Mouse (Mus musculus) liver, postnatal 0 days (tissue): ENCODE results near the gene Camta1. TPM values are rescaled to one million over a fixed set of nuclear protein-coding genes. Genes with fewer than 3 reads are reported as not detected.

Experiments used
- ATAC-seq: fragments of 200-750 bp; cut with Nextera tagmentation; 2 replicates; pipeline ENCODE4 v1.8.0; 2017; ENCODE audit warnings: mild to moderate bottlenecking, moderate library complexity
- DNase-seq: peaks from one replicate; pipeline ENCODE4 v3.0.0-alpha.2; 2016
- H3K27ac ChIP-seq: fragments of 300-500 bp; sonication (generic); 2 replicates; pipeline ENCODE4 v1.5.1; 2014; ENCODE audit warnings: antibody characterized with exemption, moderate library complexity, mild to moderate bottlenecking, low read depth
- H3K27me3 ChIP-seq: fragments of 300-500 bp; sonication (generic); 2 replicates; pipeline ENCODE4 v1.6.1; 2014; ENCODE audit warnings: low read length, control low read depth, mixed read lengths; ENCODE audit not compliant: insufficient read depth
- H3K36me3 ChIP-seq: fragments of 300-500 bp; sonication (generic); replicated peaks from 2 replicates; pipeline ENCODE4 v1.6.1; 2014; ENCODE audit warnings: mild to moderate bottlenecking, control low read depth, low read length, moderate library complexity, mixed read lengths; ENCODE audit not compliant: insufficient read depth
- H3K4me1 ChIP-seq: fragments of 300-500 bp; sonication (generic); 2 replicates; pipeline ENCODE4 v1.6.1; 2014; ENCODE audit warnings: antibody characterized with exemption, mild to moderate bottlenecking, control low read depth; ENCODE audit not compliant: insufficient read depth
- H3K4me2 ChIP-seq: fragments of 300-500 bp; sonication (generic); 2 replicates; pipeline ENCODE4 v1.6.1; 2014; ENCODE audit warnings: low read depth, mild to moderate bottlenecking, low read length, moderate library complexity, mixed read lengths
- H3K4me3 ChIP-seq: fragments of 300-500 bp; sonication (generic); 2 replicates; pipeline ENCODE4 v1.5.1; 2014; ENCODE audit warnings: low read depth, low read length
- H3K9ac ChIP-seq: fragments of 300-500 bp; sonication (generic); replicated peaks from 2 replicates; pipeline ENCODE4 v1.6.1; 2014; ENCODE audit warnings: mild to moderate bottlenecking, moderate library complexity
- H3K9me3 ChIP-seq: fragments of 300-500 bp; sonication (generic); 2 replicates; pipeline ENCODE4 v1.6.1; 2016; ENCODE audit warnings: mild to moderate bottlenecking, control low read depth, low read length, mixed read lengths
- CTCF ChIP-seq: sonication (generic); IDR thresholded peaks from 2 replicates; pipeline ENCODE4 v1.5.1; 2016; ENCODE audit warnings: antibody characterized with exemption, low read depth
- EP300 ChIP-seq: IDR thresholded peaks from 2 replicates; pipeline ENCODE4 v1.6.1; 2016; ENCODE audit warnings: antibody characterized with exemption, low read depth, mild to moderate bottlenecking
- WGBS: fragments of 180-500 bp; shearing (Covaris S2); extraction: QIAGEN DNeasy Blood & Tissue Kit; methylation state at CpG from one replicate; pipeline ENCODE4 v1.1.7; 2014; ENCODE audit not compliant: insufficient replicate concordance; 5-methylcytosine and 5-hydroxymethylcytosine counted together
- polyA plus RNA-seq: library from polyadenylated mRNA; unstranded; fragments of >200 nt; fragmentation: Nextera tagmentation; extraction: Ambion mirVana; gene quantifications from 2 replicates; pipeline ENCODE4 v1.2.1, GENCODE M21; 2015

Gene Camta1
- polyA plus RNA-seq, 1 experiment from 2014 or later: 48.3 TPM

DNA sequence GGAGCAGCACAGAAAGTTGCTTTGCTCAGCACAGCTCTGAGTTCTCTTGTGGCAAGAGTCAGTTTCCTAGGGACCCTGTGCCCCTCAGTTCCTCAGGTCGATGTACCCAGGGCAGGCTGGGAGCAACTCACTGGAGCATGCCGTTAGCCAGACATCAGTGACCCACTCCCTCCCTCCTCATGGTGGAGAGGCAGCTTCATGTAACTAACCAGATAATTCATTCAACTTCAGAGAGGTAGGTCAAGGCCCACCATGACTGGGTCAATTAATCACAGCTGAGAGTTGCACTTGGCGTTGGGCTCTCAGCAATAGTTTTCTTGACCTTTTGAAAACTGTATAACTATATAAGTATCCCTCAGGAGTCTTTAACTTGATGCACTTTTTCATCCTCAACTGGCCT is 624.2 kb downstream of the Camta1 start:
- Histone ChIP-seq H3K9ac (no peak overlapping the region), H3K4me3 (no peak overlapping the region), H3K36me3 (no peaks in the 10 kb centered on the region), H3K4me1 (no peaks in the 10 kb centered on the region), H3K4me2 (no peak overlapping the region), H3K27me3 (no peaks in the 10 kb centered on the region), H3K9me3 (0 out of 2 replicates have a peak, but pooled peaks cover 6% of the 10 kb centered on the region), H3K27ac (no peak overlapping the region)
- ATAC-seq (no peak), DNase-seq (no peak)
- no peak for TF ChIP-seq EP300
- TF ChIP-seq CTCF: no peak
- 67% methylated on average over 3 of the region's 3 CpGs for WGBS

DNA sequence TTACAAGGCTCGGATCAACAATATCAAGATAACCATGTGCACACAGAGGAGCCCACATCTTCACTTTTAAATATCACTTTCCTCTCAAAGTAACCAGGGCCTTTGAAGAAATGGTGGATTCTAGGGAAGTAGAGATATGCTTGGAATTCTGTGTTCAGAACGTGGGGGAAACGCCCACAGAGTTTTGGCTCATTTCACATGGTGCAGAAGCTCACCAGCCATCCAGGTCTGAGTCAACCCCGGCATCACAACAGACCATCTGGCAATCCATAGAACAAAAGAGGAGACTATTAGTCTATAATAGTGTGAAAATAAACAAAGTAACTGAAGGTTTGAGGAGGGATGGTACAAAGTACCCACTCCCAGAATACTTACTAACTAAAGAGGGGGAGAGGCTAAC is 626.7 kb downstream of the Camta1 start:
- TF ChIP-seq CTCF (no peak), EP300 (no peak)
- no peak overlapping the region for H3K27ac ChIP-seq
- ATAC-seq (no peak), DNase-seq (no peak)
- H3K9me3 ChIP-seq: 0 out of 2 replicates have a peak, but pooled peaks cover 3% of the 10 kb centered on the region
- no peak overlapping the region for H3K4me2 ChIP-seq
- H3K9ac ChIP-seq: no peak overlapping the region
- no peaks in the 10 kb centered on the region for H3K36me3 ChIP-seq
- no peaks in the 10 kb centered on the region for H3K27me3 ChIP-seq
- no peak overlapping the region for H3K4me3 ChIP-seq
- 63% methylated on average over 4 of the region's 4 CpGs for WGBS
- no peaks in the 10 kb centered on the region for H3K4me1 ChIP-seq

DNA sequence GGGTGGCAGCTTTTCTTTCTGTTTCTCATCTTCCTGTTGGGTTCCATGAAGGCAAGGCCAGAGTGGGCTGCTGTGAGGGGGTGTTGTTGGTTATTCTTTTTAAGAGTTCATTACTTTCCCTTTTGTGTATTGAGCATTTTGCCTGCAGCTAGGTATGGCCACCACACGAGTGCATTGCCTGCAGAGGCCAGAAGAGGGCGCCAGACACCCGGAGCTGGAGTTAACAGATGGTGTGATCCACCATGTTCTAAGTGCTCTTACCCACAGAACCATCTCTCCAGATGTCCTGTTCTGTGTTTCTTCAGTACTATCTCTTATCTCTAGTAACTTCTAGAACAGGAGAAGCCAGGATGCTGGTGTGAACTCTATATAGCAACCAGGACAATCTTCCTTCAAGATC is 629.6 kb downstream of the Camta1 start:
- Histone ChIP-seq H3K36me3 (no peaks in the 10 kb centered on the region), H3K9me3 (no peaks in the 10 kb centered on the region), H3K4me3 (no peak overlapping the region), H3K27me3 (no peaks in the 10 kb centered on the region), H3K4me1 (no peaks in the 10 kb centered on the region), H3K27ac (no peak overlapping the region), H3K9ac (no peak overlapping the region), H3K4me2 (no peak overlapping the region)
- TF ChIP-seq CTCF: peak; percentile 25; the same call in 1 of the 2 replicates
- TF ChIP-seq EP300: no peak
- DNase-seq (no peak), ATAC-seq (no peak)
- 63% methylated on average over 3 of the region's 3 CpGs for WGBS

DNA sequence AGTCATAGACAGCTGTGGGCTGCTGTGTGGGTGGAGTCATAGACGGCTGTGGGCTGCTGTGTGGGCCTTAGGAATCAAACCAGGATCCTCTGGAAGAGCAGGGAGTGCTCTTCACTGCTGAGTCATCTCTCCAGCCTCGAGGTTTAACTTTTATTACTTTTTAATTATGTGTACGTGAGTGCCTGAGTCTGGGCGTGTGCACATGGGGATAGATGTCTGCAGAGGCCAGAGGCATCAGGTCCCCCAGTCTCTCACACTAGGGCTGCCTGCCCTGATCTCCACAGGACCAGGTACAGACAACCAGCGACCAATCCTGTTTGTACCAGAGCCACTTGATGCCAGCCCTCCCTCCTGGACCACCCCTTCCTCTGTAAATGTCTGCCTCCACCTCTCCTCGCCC is 632.6 kb downstream of the Camta1 start:
- WGBS: 43% methylated on average over 6 of the region's 6 CpGs
- 0 out of 2 replicates have a peak, but pooled peaks cover 12% of the 10 kb centered on the region for H3K4me1 ChIP-seq
- no peak overlapping the region for H3K27ac ChIP-seq
- no peak overlapping the region for H3K4me2 ChIP-seq
- H3K9me3 ChIP-seq: no peaks in the 10 kb centered on the region
- TF ChIP-seq CTCF: no peak
- no peak for TF ChIP-seq EP300
- H3K27me3 ChIP-seq: no peaks in the 10 kb centered on the region
- no peak for DNase-seq
- no peak overlapping the region for H3K4me3 ChIP-seq
- no peaks in the 10 kb centered on the region for H3K36me3 ChIP-seq
- no peak for ATAC-seq
- H3K9ac ChIP-seq: no peak overlapping the region

DNA sequence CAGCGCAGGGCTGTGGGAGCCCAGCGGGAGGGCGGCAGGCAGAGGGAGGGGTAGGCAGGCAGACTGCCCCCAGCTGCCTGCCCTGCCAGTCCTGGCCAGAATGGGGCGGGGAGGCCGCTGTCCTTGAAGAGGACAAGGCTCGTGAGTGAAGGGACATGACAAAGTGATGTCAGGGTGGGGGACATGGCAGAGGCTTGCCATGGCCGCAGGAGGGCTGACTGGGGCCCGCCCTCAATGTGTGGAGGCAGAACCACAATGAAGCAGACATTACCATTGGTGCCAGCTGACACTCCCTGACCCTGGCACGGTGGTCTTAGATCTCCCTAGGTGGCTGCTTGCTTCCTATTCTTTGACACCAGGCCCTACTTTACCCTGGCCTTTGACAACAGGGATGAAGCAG is 635.2 kb downstream of the Camta1 start:
- Histone ChIP-seq H3K4me3 (no peak overlapping the region), H3K4me1 (0 out of 2 replicates have a peak, but pooled peaks cover 12% of the 10 kb centered on the region), H3K9ac (no peak overlapping the region), H3K36me3 (no peaks in the 10 kb centered on the region), H3K27me3 (no peaks in the 10 kb centered on the region), H3K9me3 (no peaks in the 10 kb centered on the region), H3K27ac (no peak overlapping the region), H3K4me2 (no peak overlapping the region)
- no peak for ATAC-seq
- DNase-seq: no peak
- TF ChIP-seq EP300 (no peak), CTCF (no peak)
- 39% methylated on average over 9 of the region's 9 CpGs for WGBS

DNA sequence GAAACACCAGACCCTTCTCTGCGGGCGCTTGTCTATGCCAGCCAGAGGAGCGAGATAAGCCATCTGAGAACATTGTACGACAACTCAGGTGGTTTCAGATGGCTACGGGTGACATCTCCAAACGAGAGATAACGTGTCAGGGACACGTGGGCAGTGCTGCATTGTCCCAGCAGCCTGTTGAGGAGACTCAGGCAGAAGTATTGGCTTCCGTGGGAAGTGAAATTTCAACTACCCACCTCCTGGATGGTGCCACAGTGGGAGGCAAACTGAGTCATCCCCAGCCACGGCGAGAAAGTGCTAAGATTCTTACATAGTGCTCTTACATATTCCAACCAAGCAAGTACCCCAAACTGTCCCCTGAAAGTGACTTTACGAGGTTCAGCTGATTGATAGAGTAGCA is 637.7 kb downstream of the Camta1 start:
- H3K9ac ChIP-seq: no peak overlapping the region
- H3K36me3 ChIP-seq: no peaks in the 10 kb centered on the region
- TF ChIP-seq EP300 (no peak), CTCF (no peak)
- 0 out of 2 replicates have a peak, but pooled peaks cover 12% of the 10 kb centered on the region for H3K4me1 ChIP-seq
- no peak overlapping the region for H3K4me2 ChIP-seq
- WGBS: 66% methylated on average over 12 of the region's 12 CpGs
- DNase-seq (no peak), ATAC-seq (no peak)
- H3K4me3 ChIP-seq: no peak overlapping the region
- no peak overlapping the region for H3K27ac ChIP-seq
- no peaks in the 10 kb centered on the region for H3K9me3 ChIP-seq
- H3K27me3 ChIP-seq: no peaks in the 10 kb centered on the region
